Mouse (Mus musculus) liver, embryonic 13.5 days (tissue): ENCODE measurements around the gene Ctsf. TPM values are rescaled to one million over a fixed set of nuclear protein-coding genes. Genes with fewer than 3 reads are reported as not detected.

ENCODE experiments used
- ATAC-seq: fragments of 200-750 bp; cut with Nextera tagmentation; 2 replicates; pipeline ENCODE4 v1.8.0; 2017; ENCODE audit warnings: low read depth, mild to moderate bottlenecking, moderate number of reproducible peaks, moderate library complexity
- DNase-seq: peaks from one replicate; pipeline ENCODE4 v3.0.0; 2022
- H3K27ac ChIP-seq: fragments of 300-500 bp; sonication (generic); 2 replicates; pipeline ENCODE4 v1.5.1; 2015; ENCODE audit warnings: moderate library complexity, mild to moderate bottlenecking, inconsistent platforms
- H3K27me3 ChIP-seq: fragments of 300-500 bp; sonication (generic); 2 replicates; pipeline ENCODE4 v1.6.1; 2015; ENCODE audit warnings: mild to moderate bottlenecking, inconsistent platforms
- H3K36me3 ChIP-seq: fragments of 300-500 bp; sonication (generic); 2 replicates; pipeline ENCODE4 v1.6.1; 2015; ENCODE audit warnings: mild to moderate bottlenecking, inconsistent platforms
- H3K4me1 ChIP-seq: fragments of 300-500 bp; sonication (generic); replicated peaks from 2 replicates; pipeline ENCODE4 v1.6.1; 2015; ENCODE audit warnings: inconsistent platforms
- H3K4me2 ChIP-seq: fragments of 300-500 bp; sonication (generic); 2 replicates; pipeline ENCODE4 v1.6.1; 2015; ENCODE audit warnings: inconsistent platforms, mild to moderate bottlenecking, moderate library complexity
- H3K4me3 ChIP-seq: fragments of 300-500 bp; sonication (generic); replicated peaks from 2 replicates; pipeline ENCODE4 v1.5.1; 2015; ENCODE audit warnings: mild to moderate bottlenecking, inconsistent platforms
- H3K9ac ChIP-seq: fragments of 300-500 bp; sonication (generic); 2 replicates; pipeline ENCODE4 v1.6.1; 2015; ENCODE audit warnings: mild to moderate bottlenecking, inconsistent platforms
- H3K9me3 ChIP-seq: fragments of 300-500 bp; sonication (generic); replicated peaks from 2 replicates; pipeline ENCODE4 v1.6.1; 2016; ENCODE audit warnings: inconsistent platforms
- WGBS: fragments of 180-500 bp; shearing (Covaris S2); methylation state at CpG from one replicate; pipeline ENCODE4 v1.1.7; 2015; ENCODE audit not compliant: insufficient replicate concordance; 5-methylcytosine and 5-hydroxymethylcytosine counted together
- polyA plus RNA-seq: library from polyadenylated mRNA; unstranded; fragments of >200 nt; fragmentation: Nextera tagmentation; extraction: Ambion mirVana; gene quantifications from 2 replicates; pipeline ENCODE4 v1.2.1, GENCODE M21; 2015

Ctsf gene
- polyA plus RNA-seq, 1 experiment from 2014 or later, result 25.3 TPM

DNA sequence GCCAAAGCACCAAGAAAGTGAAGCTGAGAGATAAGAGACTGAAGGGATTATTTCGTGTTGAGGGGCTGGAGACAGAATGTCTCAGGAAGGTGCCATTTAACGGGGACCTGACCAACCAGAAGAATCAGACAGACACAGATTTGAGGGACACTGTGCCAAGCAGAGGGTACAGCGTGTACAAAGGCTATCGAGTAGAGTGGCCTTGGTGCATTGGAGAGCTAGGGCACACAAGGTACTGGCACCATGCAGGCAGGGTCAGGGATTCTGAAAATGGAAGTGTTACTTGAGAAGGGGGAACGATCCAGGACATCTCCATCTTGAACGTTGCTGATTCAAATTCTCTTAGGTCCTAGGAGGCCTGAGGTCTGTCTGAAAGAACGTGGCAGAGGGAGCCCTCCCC lies 54.4 kb downstream of the Ctsf start:
- 78% methylated on average over 7 of the region's 7 CpGs for WGBS
- ATAC-seq (no peak), DNase-seq (no peak)
- peaks cover 12% of the 10 kb centered on the region for H3K4me1 ChIP-seq
- no peak overlapping the region for H3K4me2 ChIP-seq
- peaks cover 57% of the 10 kb centered on the region for H3K36me3 ChIP-seq
- no peaks in the 10 kb centered on the region for H3K9me3 ChIP-seq
- no peak overlapping the region for H3K9ac ChIP-seq
- no peaks in the 10 kb centered on the region for H3K27me3 ChIP-seq
- no peak overlapping the region for H3K4me3 ChIP-seq
- no peak overlapping the region for H3K27ac ChIP-seq

Other genes with a start within 250 kb of the Ctsf start
- gene Lrfn4, start 239.5 kb upstream of the Ctsf start, polyA plus RNA-seq, result 0.43 and 0.59 TPM in 2 replicates
- 31.3 and 32.3 TPM in 2 replicates for gene Rce1, start 229.5 kb upstream of the Ctsf start, polyA plus RNA-seq
- gene Gm960, start 156.5 kb upstream of the Ctsf start, polyA plus RNA-seq, result 0.79 TPM in 1 of 2 replicates, not detected in the other
- gene Sptbn2, start 144.0 kb upstream of the Ctsf start, polyA plus RNA-seq, result 0.09 and 0.13 TPM in 2 replicates
- gene Rbm4b, start 98.6 kb upstream of the Ctsf start, polyA plus RNA-seq, result 14.6 and 17.5 TPM in 2 replicates
- 26.0 and 26.5 TPM in 2 replicates for gene Rbm4, start 61.2 kb upstream of the Ctsf start, polyA plus RNA-seq
- gene Gm21992, start 43.5 kb upstream of the Ctsf start, polyA plus RNA-seq, result 18.5 and 20.7 TPM in 2 replicates
- gene Rbm14, start 43.5 kb upstream of the Ctsf start, polyA plus RNA-seq, result 38.6 and 49.4 TPM in 2 replicates
- 40.7 and 41.2 TPM in 2 replicates for gene Ccs, start 15.8 kb upstream of the Ctsf start, polyA plus RNA-seq
- 0.06 TPM in 1 of 2 replicates, not detected in the other for gene Ccdc87, start 15.8 kb upstream of the Ctsf start, polyA plus RNA-seq
- gene Actn3, start 22.8 kb downstream of the Ctsf start, polyA plus RNA-seq, result 0.74 and 0.82 TPM in 2 replicates
- 11.2 and 11.5 TPM in 2 replicates for gene Zdhhc24, start 23.5 kb downstream of the Ctsf start, polyA plus RNA-seq
- 0.80 and 1.1 TPM in 2 replicates for gene Bbs1, start 51.5 kb downstream of the Ctsf start, polyA plus RNA-seq
- 59.5 and 65.1 TPM in 2 replicates for gene Dpp3, start 73.2 kb downstream of the Ctsf start, polyA plus RNA-seq
- gene Peli3, start 88.0 kb downstream of the Ctsf start, polyA plus RNA-seq, result 0.10 and 0.13 TPM in 2 replicates
- 67.6 and 80.0 TPM in 2 replicates for gene Mrpl11, start 107.0 kb downstream of the Ctsf start, polyA plus RNA-seq
- not detected in 2 replicates for gene Npas4, start 135.2 kb downstream of the Ctsf start, polyA plus RNA-seq
- gene Slc29a2, start 168.7 kb downstream of the Ctsf start, polyA plus RNA-seq, result 1.7 and 2.3 TPM in 2 replicates
- gene B4gat1, start 183.7 kb downstream of the Ctsf start, polyA plus RNA-seq, result 9.3 and 10.9 TPM in 2 replicates
- 0.70 TPM in 1 of 2 replicates, not detected in the other for gene AC124502.3, start 183.8 kb downstream of the Ctsf start, polyA plus RNA-seq
- gene Brms1, start 186.2 kb downstream of the Ctsf start, polyA plus RNA-seq, result 34.8 and 35.1 TPM in 2 replicates
- gene Rin1, start 195.4 kb downstream of the Ctsf start, polyA plus RNA-seq, result 0.33 and 0.36 TPM in 2 replicates
- 3.1 and 3.7 TPM in 2 replicates for gene Cd248, start 212.9 kb downstream of the Ctsf start, polyA plus RNA-seq
- 0.49 and 0.89 TPM in 2 replicates for gene Tmem151a, start 230.4 kb downstream of the Ctsf start, polyA plus RNA-seq
- 45.5 and 46.6 TPM in 2 replicates for gene Yif1a, start 233.4 kb downstream of the Ctsf start, polyA plus RNA-seq
- 1.3 and 1.4 TPM in 2 replicates for gene Cnih2, start 243.4 kb downstream of the Ctsf start, polyA plus RNA-seq